Mouse (Mus musculus): Measurements from ENCODE around the gene Ripply1.
A peak's percentile ranks its signal among the peaks of the same experiment; 100 is the strongest.
"Not testable (repeated sequence)": the region's sequence is repeated elsewhere in the genome, so short reads cannot be mapped to it uniquely, and the experiment has no call there.

Ripply1 gene

GRCm38 (mm10) chrX:139780988-139781387, 1.2 kb downstream of the Ripply1 start:
- no peak for DNase-seq (ENCODE audit: low spot score in 2 of 2)

GRCm38 (mm10) chrX:139779401-139779800, 2.8 kb downstream of the Ripply1 start:
- no peak for DNase-seq (ENCODE audit: low spot score in 2 of 2)

GRCm38 (mm10) chrX:139778886-139779285, 3.3 kb downstream of the Ripply1 start:
- no peak for DNase-seq (ENCODE audit: low spot score in 2 of 2)

GRCm38 (mm10) chrX:139777357-139777756, 4.8 kb downstream of the Ripply1 start:
- no peak for DNase-seq (ENCODE audit: low spot score in 2 of 2)

GRCm38 (mm10) chrX:139775084-139775612, 7.0 kb downstream of the Ripply1 start:
- no peak for DNase-seq (ENCODE audit: low spot score in 2 of 2)

GRCm38 (mm10) chrX:139774309-139775083, 7.7 kb downstream of the Ripply1 start:
- no peak for DNase-seq (ENCODE audit: low spot score in 2 of 2)

- no peak for DNase-seq (ENCODE audit: low spot score in 2 of 2)
Observed at GRCm38 (mm10) chrX:139769975-139770637, 12.0 kb downstream of the Ripply1 start.

GRCm38 (mm10) chrX:139762546-139762945, 19.6 kb downstream of the Ripply1 start:
- no peak for DNase-seq (ENCODE audit: low spot score in 2 of 2)

GRCm38 (mm10) chrX:139758634-139759033, 23.5 kb downstream of the Ripply1 start:
- DNase-seq (ENCODE audit: low spot score in 2 of 2), result not testable (repeated sequence)

- peak in 1 of 2 experiments; percentile 7 for DNase-seq (ENCODE audit: low spot score in 2 of 2)
Observed at GRCm38 (mm10) chrX:139751855-139752254, 30.3 kb downstream of the Ripply1 start.

- DNase-seq (ENCODE audit: low spot score in 2 of 2), result no peak
Observed at GRCm38 (mm10) chrX:139737066-139737465, 45.1 kb downstream of the Ripply1 start.

- DNase-seq (ENCODE audit: low spot score in 2 of 2), result no peak
Observed at GRCm38 (mm10) chrX:139730541-139730940, 51.6 kb downstream of the Ripply1 start.
